Mouse (Mus musculus) adrenal gland (tissue): Measurements from ENCODE around the gene Chd3.

Experiments
- intact Hi-C: fragments of 180-260 bp; cut with DNase I; formaldehyde crosslinking; loops from one replicate; pipeline ENCODE4 v1.15.1; 2025

The Chd3 gene

DNA sequence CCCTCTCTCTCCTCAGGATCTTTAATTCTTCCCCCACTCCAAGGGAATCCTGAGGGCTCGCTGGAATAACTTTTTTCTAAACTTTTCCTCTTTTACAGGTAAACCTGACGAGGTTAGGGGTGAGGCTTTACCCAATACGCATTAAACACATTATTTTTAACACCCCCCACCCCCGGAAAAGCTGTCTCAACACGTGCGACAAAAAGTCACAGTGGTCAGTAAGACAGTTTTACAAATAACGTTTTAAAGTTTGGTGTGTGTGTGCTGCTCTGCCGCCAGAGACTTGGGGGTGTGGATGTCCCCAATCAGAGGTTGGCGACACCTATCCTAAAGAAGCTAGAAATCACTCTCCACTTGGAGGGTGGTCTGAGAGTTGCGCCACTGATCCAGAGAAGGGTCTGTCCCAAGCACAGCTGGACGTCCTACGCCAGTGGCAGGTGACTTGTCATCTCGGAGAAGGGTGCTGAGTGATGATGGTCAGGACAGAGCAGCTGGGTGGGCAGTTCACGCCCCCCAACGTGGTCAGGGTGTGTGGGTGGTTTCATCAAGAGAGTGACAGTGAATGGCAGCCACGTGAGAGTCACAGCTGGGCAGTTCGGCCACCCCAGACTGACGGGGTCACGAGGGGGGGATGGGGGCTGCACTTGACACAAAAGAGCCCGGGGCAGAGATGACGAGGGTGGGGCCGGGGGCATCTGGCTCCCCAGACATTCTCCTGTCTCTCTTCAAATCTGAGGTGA lies 1.4 kb downstream of the Chd3 start:
- intact Hi-C loops = no loop called here

DNA sequence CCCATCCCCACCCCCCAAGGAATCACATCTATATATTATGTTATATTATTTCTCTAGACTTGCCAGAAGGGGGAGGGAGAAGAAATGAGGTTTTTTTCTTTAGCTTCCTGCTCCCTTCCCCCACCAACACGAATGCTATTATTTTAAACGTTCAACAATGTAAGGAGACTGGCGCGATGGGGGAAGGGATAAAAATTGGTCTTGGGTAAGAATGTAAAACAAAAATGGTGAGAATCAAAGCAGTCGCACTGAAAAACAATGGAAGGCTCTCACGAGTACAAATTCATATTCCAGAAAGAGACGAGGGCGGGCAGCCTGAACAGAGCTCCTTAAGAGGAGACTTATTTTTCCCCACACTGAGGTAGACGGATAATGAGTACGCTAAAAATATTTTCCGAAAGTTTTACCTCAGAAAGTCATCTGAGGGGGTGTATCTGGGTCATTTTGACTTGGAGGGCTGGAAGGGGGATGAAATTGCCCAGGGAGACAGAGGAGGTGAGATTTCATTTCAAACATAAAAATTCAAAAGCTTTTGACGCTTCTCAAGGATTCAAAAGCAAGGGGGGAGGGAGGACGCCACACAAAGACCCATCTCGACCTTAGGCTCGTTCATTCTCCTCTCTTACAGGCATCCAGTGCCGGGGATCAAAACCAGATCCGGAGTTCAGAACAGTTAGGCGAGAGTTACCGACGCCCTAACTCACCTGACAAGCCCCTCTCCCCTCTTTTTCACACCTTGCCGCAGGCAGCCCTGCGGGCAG lies 2.2 kb downstream of the Chd3 start:
- intact Hi-C loops = no loop called here

DNA sequence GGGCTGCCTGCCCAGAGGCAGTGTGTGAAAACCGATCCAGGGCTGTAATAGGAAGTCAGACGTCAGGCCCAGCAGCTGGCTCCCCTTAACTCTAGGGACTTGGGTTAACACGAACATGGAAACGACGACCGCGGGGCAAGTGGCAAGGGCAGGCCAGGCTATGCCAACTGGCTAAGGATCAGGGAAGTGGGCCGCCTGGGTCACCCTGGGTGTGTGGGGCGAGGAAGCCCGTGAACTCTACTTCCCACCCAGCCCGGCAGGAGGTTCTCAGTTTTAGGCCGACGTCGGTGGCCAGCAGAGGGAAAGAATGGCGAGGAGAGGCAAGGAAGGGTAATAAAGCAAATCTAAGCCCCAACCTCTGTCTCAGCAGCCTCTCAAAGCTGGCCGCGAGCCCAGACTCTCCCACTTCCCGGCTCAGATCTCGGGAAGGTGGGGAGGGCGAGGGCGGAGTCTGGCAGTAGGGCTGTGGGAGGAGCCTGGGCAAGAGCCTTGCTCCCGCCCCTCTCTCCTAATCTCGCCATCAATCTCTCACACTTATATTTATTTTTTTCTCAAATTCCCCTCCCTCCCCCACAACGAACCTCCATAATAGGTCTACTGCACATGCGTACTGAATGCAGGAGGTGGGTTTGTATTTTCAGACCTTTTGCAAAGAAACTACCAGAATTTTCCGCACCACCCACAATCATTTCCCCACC lies 2.9 kb downstream of the Chd3 start:
- intact Hi-C loops = no loop called here

DNA sequence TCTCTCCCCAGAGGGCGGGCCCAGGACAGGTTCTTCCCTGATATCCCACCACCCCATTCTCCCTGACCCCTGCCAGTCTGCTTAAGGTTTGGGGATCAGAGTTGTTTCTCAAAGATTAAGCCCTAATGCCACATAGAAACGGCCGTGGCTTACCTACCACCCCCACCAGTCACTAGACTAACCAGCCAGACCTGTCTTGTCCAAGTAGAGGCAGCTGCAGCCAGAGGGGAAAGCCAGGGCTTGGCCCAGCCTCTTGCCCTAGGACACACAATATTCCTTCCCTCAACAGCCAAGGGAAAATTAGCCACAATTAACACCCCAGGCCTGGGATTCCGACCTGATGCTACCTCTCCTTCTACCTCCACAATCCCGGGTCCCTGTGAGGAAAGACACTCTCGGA lies 3.5 kb downstream of the Chd3 start:
- intact Hi-C loops = no loop called here

DNA sequence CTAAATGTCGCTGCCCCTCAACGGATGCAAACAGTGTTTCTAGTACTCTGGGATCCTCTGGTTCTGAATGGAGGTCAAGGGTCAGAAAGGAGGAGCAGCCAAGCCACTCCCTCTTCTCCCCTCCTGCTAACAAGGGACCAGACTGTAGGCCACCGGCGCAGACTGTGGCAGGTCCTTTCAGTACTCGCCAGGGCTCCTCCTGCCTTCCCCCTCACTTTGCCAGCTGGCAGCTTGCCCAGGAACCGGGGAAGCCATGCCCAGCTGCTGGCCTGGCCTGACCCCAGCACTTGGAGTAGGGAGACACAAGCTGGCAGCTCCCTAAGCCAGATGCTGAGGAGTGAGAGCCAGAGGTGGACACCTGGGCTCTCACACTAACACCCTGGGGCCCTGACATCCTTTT lies 4.3 kb downstream of the Chd3 start:
- intact Hi-C loops = no loop called here

DNA sequence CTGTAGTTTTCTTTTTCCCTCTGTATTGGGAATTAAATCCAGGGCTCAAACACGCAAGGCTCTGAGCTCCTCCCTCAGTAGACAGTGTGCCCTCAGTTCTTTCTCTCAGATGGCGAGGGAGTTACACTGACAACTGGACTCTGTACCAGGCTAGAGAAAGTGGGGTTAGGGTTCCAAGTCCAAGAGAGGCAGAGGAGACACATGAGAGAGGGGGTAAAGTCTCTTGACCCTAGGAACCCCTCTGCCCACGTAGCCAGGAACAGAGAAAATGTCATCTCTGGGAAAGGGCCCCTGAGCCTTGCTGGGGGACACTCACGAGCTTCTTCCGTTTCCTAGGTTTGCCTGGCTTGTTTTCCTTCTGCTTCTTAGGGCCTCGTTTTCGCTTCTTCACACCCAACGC lies 4.8 kb downstream of the Chd3 start:
- intact Hi-C loops = no loop called here

DNA sequence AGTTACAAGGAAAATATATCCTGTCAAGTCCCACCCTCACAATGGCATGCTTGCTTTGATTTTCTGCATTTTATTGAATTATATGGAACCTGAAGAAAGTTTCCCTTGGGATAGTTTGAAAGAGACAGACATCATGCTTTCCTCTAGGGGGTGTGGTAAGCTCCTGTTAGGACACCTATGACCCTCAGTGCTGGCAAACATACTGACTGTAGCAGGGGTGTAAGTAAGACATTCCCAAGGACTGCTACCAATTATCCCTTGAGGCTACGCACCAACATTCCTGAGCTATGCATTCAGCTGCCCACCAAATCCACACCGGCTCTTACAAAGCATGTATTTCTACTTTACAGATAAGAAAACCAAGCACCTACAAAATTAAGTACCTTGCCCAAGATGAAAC lies 6.7 kb downstream of the Chd3 start:
- intact Hi-C loops = no loop called here

DNA sequence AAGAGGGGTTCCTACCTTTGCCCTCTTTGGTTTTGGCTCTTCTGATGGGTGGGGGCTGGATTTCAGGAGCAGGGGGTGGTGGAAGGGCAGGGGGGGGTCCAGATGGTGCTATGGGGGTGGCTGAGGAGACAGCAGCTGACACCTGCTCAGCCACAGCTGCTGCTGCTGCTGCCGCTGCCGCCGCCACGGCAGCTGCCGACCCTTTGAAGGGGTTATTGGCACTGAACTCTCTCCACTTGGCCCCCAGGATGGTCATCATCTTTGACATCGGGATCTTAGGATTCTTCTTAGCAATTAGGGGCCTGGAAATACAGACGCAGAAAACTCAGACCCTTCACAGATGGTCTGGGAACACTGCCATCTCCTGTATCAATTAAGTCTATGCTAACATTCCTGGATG lies 7.2 kb downstream of the Chd3 start:
- intact Hi-C loops = no loop called here

DNA sequence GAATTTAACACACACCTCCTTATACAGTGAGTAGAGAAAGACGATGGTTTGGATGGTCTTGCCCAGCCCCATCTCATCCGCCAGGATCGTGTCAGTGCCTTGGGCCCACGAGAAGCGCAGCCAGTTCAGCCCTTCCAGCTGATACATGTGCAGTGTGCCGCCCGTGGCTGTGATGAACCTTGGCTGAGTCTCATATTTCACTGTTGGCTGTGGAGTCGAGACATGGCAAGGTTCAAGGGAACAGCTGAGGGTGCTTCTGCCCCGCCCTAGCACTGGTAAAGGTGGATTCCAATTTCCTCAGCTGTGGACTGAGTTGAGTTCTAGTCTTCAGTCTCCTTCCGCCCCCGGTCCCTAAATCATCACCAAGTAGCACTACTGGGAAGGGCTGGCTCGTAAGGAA lies 11.5 kb downstream of the Chd3 start:
- intact Hi-C loops = no loop called here

DNA sequence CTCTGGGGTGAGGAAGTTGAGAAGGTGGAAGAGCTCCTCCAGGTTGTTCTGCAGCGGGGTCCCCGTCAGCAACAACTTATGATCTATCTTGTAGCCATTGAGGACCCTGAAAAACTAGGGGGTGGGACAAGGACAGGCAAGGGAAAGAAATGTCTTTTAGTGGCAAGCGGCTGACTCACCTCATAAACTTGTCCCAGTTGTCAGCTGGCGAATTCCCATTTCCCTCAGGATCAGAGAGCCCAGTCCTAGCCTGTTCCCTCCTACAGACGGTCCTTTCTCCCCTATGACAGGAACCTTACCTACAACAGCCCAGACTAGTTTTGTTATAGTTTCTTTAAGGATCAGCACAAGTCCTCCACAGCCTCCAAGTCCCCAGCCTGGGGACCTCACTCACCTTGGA lies 12.7 kb downstream of the Chd3 start:
- intact Hi-C loops = no loop called here

DNA sequence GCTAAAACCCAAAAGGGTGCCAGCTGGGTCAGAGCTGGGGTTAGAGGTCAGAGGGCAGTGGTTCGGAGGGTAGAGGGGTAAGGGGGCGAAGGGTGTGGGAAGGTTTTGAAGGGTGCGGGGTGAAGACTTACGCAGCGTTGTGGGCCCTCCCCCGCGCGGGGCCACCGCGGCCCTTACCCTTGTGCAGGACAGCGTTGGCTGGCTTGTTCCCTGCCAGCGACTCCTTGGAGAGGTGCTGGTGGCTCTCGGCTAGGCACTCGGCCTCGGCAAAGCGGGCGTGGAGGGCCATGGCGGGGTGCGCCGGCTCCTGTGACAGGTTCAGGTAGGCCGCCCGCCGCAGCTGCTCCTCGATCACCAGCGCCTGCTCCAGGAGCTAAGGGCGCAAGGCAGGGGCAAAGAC lies 22.8 kb downstream of the Chd3 start:
- intact Hi-C loops = no loop called here

DNA sequence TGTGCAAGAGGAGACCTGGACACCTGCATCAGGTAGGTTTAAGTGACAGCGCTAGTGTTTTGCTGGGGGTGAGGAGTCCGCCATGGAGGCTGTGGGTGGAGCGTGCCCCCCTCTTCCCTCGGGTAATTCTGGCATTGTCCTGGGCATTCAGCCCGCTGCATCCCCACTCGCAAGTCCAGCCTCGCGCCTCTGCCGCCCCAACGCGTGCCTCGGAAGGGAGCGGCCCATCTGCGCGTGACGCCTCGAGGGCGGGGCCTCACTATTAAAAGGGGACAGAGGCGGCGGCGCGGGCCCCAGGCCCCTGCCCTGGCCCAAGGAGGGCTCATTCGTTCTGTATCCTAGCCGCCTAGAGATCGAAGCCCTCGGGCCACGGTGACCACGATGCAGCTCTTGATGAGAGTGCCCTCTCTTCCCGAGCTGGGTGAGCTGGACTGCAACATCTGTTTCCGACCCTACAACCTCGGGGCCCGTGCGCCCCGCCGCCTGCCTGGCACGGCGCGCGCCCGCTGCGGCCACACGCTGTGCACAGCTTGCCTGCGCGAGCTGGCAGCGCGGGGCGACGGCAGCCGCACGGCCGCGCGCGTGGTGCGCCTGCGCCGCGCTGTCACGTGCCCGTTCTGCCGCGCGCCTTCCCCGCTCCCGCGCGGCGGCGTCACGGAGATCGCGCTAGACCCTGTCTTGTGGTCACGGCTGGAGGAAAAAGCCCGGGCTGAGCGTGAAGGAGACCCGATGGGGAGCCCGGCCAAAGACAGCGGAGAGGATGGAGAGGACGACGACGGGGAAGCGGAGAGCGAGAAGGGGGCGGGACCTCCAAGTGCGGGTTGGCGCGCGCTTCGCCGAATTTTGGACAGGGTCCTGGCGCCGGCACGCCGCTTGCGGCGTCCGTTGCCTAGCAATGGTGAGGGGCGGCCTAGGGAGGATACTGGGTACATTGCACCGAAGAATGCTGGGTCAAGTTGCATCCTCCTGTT lies 28.8 kb downstream of the Chd3 start, which contains the start of gene Rnf227:
Gene Rnf227 (plus strand): TSS at position 301 of the 971 bp plus-strand sequence.
- intact Hi-C loops = no loop called here

DNA sequence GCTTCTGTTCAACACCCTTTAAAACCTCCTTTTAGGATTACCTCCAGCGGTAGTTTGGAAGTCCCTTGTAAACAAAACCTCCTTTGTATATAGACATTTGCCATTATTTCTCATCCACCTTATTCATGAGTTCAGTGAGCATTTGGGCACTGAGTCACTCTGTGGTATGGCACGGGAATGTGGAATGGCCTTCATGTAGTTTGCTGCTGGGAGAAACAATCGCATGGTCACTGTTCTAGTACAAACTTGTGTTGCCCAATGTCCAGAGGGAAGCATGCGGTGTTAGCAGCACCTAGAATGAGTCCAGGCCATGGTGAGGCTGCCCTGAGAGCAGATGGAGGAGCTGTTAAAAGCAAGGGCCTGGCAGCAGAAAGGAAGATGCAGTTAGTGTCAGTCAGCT lies 34.4 kb downstream of the Chd3 start:
- intact Hi-C loops = loop anchor here (5.0 kb wide), 1 partner anchor 38 kb away; no protein-coding TSS in a partner anchor

DNA sequence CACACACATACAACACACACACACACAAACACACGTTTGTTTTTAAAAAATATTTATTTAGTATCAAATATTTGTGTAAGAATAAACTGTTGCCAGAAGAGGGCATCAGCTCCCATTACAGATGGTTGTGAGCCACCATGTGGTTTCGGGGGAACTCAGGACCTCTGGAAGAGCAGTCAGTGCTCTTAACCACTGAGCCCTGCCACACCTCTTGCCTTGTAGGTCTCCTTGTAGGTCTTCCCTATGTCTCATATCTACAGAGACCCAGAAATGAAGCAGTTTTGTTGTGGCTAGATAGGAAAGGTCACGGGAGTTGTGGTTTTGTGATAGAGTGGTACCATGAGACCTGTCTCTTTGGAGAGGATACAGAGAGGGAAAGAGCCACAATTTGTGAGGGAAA lies 35.3 kb downstream of the Chd3 start:
- intact Hi-C loops = loop anchor here (5.0 kb wide), 1 partner anchor 38 kb away; no protein-coding TSS in a partner anchor

DNA sequence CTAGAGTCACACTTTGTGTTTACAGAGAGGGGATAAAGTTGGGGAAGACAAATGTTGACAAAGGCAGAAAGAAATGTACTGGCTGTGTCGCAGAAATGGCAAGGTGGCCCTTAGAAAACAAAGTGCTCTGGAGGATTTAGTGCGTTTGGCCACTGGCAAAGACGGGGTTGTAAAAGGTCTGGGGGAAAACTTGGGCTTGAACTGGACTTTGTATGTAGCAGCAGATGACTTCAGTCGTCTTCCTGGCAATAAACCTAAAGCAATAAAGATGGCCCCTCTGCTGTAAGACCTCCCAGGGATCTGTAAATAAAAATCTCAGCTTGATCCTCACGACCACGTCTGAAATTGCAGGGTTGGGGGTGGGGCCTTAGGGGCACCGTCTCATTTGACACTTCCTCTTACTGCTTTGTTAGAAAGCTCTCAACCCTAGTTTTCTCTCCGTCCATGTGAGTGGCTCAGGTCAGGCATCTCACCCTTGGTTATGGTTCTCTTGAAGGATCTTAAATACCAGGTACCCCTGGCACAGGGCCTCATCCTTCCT lies 36.4 kb downstream of the Chd3 start:
- intact Hi-C loops = loop anchor here (5.0 kb wide), 1 partner anchor 40 kb away; no protein-coding TSS in a partner anchor

DNA sequence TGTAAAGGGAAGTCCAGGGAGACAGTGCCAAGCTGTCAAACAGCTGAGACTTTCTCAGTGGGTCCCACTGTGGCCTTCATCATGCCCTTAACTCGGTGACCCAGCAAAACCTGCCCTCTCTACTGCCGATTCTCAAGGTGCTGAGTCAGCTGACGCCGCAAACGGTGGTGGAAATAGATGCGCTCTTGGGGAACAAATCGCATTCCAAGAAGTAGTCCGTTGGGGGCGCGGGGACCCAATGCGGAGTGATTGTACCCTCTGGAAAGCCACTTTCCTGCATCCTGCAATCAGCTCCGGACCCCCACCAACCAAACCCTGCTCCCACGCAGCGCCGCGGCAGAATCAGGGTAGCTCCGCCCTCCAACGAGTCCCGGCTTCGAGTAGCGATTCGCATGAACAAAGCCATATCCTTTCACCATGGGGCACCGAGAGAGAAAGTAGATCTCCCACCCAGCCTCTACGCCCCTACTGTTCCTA lies 37.2 kb downstream of the Chd3 start:
- intact Hi-C loops = loop anchor here (5.0 kb wide), 1 partner anchor 40 kb away; no protein-coding TSS in a partner anchor

DNA sequence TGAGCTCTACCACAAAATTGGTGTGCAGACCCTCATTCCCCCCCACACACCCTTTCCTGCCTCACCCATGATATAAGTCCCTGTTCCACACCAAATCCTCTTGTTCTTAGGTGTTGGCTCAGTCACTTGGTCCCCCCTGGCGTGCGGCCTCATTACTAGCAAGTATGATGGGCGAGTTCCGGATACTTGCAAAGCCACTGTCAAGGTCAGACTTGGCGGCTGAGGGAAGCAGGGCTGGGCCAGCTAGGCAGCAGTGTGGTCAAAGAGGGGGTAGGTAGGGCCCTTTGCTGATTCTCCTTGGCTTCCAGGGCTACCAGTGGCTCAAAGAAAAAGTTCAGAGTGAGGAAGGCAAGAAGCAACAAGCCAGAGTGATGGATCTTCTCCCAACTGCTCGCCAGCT lies 38.1 kb downstream of the Chd3 start:
- intact Hi-C loops = loop anchor here (5.0 kb wide), 1 partner anchor 41 kb away; no protein-coding TSS in a partner anchor

DNA sequence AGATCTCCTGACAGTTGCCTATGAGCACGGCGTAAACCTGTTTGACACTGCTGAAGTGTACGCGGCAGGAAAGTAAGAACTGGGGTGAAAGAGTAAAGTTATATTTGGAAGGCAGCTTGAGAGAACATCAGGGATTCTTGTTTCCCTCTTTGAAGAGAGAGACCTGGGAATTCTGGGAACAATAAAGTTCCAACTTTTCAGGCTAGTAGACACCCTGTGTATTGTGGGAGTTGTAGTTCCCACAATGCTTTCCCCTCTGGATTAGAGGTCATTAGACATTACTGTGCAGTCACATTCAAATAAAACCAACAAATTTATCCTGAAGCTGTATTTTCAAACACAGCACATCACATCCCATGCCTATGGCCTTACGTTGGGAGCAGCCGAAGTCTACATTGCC lies 40.7 kb downstream of the Chd3 start:
- intact Hi-C loops = loop anchor here (5.0 kb wide), 1 partner anchor 56 kb away; no protein-coding TSS in a partner anchor

DNA sequence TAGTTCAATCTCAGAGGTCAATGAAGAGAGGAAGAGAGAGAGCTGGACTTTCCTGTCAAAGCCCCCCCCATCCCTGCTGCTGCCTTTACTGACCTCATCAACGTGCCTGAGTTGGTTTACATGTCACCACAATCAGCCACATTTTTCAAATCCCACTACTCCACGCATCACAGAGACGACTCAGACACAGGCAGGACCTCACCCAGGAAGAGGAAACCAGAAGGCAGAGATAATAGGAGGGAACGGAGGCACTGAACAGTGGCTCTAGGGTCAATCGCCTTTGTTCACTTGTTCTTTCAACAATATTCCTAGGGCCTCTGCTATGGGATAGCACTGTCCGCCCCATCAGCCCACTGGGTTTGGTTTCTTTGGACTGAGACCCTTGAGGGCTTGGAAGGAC lies 41.6 kb downstream of the Chd3 start:
- intact Hi-C loops = loop anchor here (5.0 kb wide), 1 partner anchor 55 kb away; no protein-coding TSS in a partner anchor

DNA sequence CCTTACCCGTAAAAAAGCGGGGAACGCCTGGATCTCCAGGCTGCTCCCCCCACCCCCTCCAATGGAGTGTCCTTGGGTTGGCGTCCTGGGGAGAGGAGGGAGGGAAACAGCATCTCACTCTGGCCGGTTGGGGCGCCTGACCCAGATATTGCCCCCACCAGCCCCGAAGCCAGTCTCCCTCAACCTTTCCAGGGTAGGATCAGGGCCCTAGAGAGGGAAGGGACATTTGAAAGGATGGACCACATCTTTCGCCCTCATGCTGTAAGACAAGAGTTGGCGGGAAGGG lies 42.1 kb downstream of the Chd3 start:
- intact Hi-C loops = loop anchor here (5.0 kb wide), 1 partner anchor 55 kb away; no protein-coding TSS in a partner anchor
